Mouse (Mus musculus): ENCODE measurements around the gene Ccdc142. TPM values are rescaled to one million over a fixed set of nuclear protein-coding genes. Genes with fewer than 3 reads are reported as not detected.

The Ccdc142 gene
- total RNA-seq (2023) = 10 to 100 TPM; 19.5 to 25.7 TPM

DNA sequence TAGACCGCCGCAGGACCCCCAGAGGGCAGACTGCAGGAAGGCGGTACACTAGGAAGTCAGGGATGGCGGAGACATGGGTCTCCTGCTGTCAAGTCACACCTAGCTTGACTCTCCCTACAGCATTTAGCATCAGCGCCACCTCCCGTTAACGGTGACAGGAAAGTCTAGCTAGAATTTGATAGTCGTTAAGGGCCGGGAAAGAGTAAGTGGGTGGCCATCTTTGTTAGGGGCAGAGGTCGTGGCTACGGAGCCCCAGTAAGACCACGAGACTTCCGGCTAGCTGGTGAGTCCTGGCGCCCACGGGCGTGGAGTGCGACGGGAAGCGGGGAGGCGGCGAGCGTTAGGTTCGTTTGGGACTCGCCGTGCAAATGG is at the start of gene Ccdc142, which contains the start of gene Gm42688:
Gene Ccdc142 (plus strand): TSS at position 286 of the 372 bp plus-strand sequence.
Gene Gm42688 (plus strand): TSS at position 302 of the 372 bp plus-strand sequence.

DNA sequence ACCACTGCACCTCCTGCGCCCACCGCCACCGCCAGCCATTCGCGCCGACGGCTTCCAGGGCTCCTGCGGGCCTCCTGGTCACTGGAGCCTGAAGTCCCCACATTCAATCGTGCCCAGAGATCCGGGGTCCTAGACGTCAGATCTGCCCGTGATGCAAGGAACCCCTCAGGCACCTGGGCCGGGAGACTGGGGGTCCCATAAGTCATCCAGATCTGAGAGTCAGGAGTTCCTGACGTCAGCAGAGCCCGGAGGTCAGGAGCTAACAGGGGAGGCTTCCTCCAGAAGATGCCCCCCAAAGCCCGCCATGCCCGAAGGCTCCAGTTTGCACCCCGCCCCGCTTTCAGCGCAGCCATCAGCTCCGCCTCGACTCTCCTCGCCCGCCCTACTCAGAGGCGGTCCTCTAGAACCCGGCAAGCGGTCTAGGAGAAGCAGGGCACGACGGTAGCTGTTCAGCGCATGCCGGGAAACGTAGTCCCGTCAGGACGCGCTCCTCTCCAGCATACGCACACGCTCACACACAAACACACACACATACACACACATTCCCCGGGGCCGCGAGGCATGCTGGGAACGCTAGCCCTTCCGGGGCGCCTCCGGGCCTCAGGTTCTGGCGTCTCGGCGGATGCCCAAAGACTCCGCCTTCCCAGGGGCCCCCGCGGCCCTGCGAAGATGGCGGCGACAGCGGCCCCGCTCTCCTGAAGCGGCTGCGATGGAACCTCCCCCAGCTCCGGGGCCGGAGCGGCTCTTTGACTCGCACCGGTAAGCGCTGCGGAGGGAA is 47.1 kb upstream of the Ccdc142 start, which contains the start of gene Aup1:
Gene Aup1 (plus strand): TSS at position 448 of the 778 bp plus-strand sequence.

DNA sequence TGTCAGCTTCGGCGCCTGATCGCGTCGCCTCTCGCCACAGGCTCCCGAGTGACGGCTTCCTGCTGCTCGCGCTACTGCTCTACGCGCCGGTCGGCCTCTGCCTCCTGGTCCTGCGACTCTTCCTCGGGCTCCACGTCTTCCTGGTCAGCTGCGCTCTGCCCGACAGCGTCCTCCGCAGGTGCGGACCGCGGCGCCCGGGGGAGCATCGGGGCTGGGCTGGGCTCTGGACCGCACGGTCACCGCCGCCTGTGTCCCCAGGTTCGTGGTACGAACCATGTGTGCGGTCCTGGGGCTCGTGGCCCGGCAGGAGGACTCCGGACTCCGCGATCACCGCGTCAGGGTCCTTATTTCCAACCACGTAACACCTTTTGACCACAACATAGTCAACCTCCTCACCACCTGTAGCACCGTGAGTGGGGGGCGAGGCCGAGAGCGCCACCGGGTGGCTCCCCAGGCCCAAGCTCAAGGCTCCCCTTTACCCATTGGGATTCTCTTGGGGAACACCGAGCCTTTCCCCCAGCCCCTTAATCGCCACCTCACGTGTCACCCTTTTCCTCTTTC is 46.5 kb upstream of the Ccdc142 start, which contains the start of gene Htra2:
Gene Htra2 (minus strand): TSS at position 403 of the 561 bp plus-strand sequence.

GRCm38 (mm10) chr6:83057790-83058189 is 43.6 kb upstream of the Ccdc142 start, which contains the start of gene Dqx1:
TSS of gene Dqx1 (plus strand) at chr6:83057844.

DNA sequence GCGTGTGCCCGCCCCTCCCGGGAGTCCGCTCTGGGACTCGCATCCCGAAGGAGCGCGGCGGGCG is 31.3 kb upstream of the Ccdc142 start, which contains the start of gene Tlx2:
Gene Tlx2 (minus strand): TSS at position 47 of the 64 bp plus-strand sequence.

DNA sequence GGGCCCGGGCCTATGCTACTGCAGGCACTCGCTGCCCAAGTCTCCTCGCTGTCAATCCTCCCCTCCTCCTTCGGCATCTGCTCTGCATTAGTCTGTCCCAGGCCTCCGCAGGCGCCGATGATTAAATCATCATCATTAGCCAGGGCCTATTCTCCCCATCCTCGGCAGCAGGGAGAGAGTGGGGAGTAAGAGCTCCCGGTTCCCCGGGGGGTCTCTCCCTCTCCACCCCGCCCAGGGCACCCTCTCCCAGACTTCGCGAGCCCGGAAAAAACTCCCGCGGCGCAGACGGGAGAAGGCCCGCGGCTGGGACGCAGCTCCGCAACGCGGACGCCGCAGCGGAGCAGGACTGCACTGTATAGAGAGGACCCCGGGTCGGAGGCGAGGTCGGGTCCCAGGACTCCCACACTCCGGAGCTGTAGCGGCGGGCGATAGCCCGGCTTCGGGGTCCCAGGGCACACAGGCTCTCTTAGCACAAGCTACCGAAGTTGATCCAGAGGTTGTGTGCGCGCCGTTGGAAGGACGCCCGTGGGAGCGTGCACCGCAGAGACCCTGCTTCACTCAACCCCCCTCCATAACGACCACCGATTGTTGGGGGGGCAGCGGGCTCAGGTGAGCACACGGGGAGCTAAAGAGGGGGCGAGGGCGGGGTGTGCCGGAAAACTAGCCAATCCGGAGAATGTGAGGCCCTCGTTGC is 23.6 kb upstream of the Ccdc142 start, which contains the start of gene Pcgf1:
Gene Pcgf1 (plus strand): TSS at position 240 of the 694 bp plus-strand sequence.

DNA sequence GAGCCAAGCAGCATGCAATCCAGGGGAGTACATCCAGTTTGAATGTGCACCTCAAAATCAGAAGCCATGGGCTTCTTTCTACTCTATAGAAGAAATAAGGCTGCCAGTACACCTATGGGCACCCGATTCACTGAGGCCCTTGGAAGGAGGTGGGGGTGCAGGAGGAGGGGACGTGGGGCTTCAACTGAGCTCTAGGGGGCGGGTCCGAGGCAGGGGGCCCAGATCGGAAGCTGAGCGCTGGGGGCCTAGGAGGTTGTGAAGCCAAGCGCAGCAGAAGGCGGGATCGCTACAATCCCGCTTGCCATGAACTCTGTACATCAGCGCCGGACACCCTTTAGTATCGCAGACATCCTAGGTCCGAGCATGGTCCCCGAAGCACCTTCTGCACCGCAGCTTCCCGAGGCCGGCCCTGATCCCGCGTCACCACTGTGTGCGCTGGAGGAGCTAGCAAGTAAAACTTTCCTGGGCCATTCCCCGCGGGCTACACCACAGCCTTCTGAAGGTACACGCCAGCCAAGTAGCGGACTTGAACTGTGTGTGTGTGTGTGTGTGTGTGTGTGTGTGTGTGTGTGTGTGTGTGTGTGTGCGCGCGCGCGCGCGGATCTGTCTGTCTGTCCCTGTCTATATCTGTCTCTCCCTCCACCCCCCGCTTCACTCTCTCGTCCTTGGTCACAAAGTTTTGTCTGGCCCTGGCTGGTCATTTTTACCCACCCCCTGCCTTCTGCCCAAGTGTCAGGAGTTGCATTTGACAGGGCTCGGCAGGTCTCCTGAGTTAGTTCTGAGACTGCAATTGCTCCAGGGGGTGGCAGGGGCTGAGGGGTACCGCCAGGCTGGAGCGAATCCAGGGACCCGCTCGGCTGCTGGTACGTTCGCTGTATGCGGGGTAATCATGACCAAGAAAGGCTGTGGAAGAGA is 15.0 kb upstream of the Ccdc142 start, which contains the start of gene Lbx2:
Gene Lbx2 (plus strand): TSS at position 247 of the 915 bp plus-strand sequence.

GRCm38 (mm10) chr6:83108762-83109668 is 7.6 kb downstream of the Ccdc142 start, which contains the start of gene Mrpl53:
TSS of gene Mrpl53 (plus strand) at chr6:83109040.

GRCm38 (mm10) chr6:83115011-83115671 is 13.7 kb downstream of the Ccdc142 start, which contains the start of gene Mogs:
TSS of gene Mogs (plus strand) at chr6:83115496.

GRCm38 (mm10) chr6:83120930-83121862 is 19.8 kb downstream of the Ccdc142 start, which contains the start of gene Wbp1:
TSS of gene Wbp1 (minus strand) at chr6:83121559.

DNA sequence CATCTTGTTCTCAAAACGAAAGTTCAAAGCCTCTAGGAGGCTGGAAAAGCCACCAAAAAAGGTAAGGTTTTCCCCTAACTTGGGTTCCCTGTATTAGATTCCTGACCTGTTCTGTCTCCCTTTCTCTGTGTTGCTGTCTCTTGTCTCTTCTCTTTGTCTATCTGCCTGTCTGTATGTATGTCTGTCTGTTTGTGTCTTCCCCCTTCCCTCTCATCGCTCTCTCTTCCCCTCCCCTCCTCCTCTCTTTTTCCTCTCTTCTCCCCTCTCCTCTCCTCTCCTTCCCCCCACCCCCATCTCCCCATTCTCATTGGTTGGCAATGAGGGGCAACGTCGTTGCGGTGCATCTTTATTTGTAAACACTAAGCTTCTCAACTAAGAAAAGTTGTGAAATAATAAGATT is 23.9 kb downstream of the Ccdc142 start, which contains the start of gene Ino80b:
Gene Ino80b (minus strand): TSS at position 101 of the 400 bp plus-strand sequence.

DNA sequence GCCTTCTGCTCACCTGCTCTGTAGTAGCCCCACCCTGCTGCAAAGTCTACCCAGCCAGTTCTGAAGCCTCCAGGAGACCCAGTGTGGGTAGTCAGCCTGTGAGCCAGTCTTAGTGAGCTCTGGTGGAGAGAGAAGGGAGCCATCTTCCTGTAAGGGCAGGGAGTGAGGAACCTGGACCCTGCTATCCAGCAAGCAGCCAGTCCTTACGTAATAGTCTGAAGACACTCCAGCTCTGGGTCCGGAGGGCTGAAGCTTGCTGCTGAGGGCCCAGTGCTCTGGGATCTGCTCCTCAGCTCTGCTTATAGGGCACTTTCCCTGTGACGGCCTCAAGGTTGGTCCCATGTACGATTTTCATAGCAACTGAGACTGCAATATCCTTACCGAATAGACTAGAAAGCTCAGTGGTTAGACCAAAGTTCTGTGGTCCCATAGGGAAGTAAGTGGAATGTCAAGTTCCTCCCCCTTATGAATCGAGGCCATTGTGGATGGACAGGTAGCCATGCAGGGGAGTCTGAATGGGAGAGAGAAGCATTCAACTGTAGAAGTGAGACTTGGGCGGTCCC is 33.6 kb downstream of the Ccdc142 start, which contains the start of gene Rtkn:
Gene Rtkn (plus strand): TSS at position 513 of the 563 bp plus-strand sequence.

DNA sequence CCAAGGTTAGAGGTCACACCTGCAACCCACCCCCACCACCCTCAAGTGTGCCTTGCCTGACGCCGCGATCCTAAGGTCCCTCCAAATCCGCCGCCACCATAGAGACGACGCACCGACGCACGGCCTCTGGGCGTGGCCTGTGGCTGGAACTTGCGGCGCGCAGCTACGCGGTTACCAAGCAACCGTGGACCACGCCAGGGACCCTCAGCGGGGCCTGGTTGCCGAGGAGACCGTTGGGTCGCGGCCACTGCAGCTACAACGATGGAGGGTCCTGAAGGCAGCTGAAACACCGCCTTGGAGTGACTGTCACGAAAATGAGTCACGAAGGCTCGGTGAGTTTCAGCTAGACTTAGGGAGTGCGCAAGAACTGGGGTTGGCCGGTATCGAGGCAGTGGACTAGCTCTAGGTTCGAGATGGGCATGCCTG is 54.9 kb downstream of the Ccdc142 start, which contains the start of the genes Wdr54 and 1700003E16Rik:
Gene Wdr54 (minus strand): TSS at position 139 of the 426 bp plus-strand sequence.
Gene 1700003E16Rik (plus strand): TSS at position 146 of the 426 bp plus-strand sequence.

Other genes starting within 250 kb of the Ccdc142 start
- 1 to 10 TPM; 1.3 to 1.8 TPM for gene Sema4f, start 161.8 kb upstream of the Ccdc142 start, total RNA-seq (2023)
- gene M1ap, start 154.7 kb upstream of the Ccdc142 start, total RNA-seq (2023) = 1 to 10 TPM; 2.0 to 5.9 TPM
- gene Dok1, start 68.1 kb upstream of the Ccdc142 start, total RNA-seq (2023) = 10 to 100 TPM; 36.2 to 38.6 TPM
- 1 to 10 TPM in 1 of 2 experiments, under 1 TPM in 1; 0.55 to 1.2 TPM for gene Loxl3, start 67.4 kb upstream of the Ccdc142 start, total RNA-seq (2023)
- gene Aup1, start 47.1 kb upstream of the Ccdc142 start, total RNA-seq (2023) = 100 to 1,000 TPM; 363 to 400 TPM
- gene Htra2, start 46.3 kb upstream of the Ccdc142 start, total RNA-seq (2023) = 10 to 100 TPM; 51.1 to 60.0 TPM
- 1 to 10 TPM; 8.8 to 9.3 TPM for gene Dqx1, start 43.8 kb upstream of the Ccdc142 start, total RNA-seq (2023)
- gene Tlx2, start 31.3 kb upstream of the Ccdc142 start, total RNA-seq (2023) = not detected
- gene Pcgf1, start 23.7 kb upstream of the Ccdc142 start, total RNA-seq (2023) = 10 to 100 TPM; 20.2 to 26.1 TPM
- under 1 TPM in 1 of 2 experiments, not detected in 1; 0.70 TPM for gene Lbx2, start 15.2 kb upstream of the Ccdc142 start, total RNA-seq (2023)
- gene Gm42688, start within 50 bp of the Ccdc142 start, total RNA-seq (2023) = 10 to 100 TPM; 13.5 to 17.0 TPM
- 10 to 100 TPM; 29.8 to 35.3 TPM for gene Mrpl53, start 7.4 kb downstream of the Ccdc142 start, total RNA-seq (2023)
- 10 to 100 TPM; 37.3 to 49.6 TPM for gene Mogs, start 13.9 kb downstream of the Ccdc142 start, total RNA-seq (2023)
- gene Wbp1, start 20.0 kb downstream of the Ccdc142 start, total RNA-seq (2023) = 10 to 100 TPM; 46.4 to 46.7 TPM
- 10 to 100 TPM; 35.6 to 40.9 TPM for gene Ino80b, start 23.8 kb downstream of the Ccdc142 start, total RNA-seq (2023)
- gene Rtkn, start 33.9 kb downstream of the Ccdc142 start, total RNA-seq (2023) = not detected
- 1 to 10 TPM; 1.1 to 1.8 TPM for gene Wdr54, start 54.8 kb downstream of the Ccdc142 start, total RNA-seq (2023)
- not detected for gene 1700003E16Rik, start 54.8 kb downstream of the Ccdc142 start, total RNA-seq (2023)
- 100 to 1,000 TPM; 113 to 115 TPM for gene Dctn1, start 64.3 kb downstream of the Ccdc142 start, total RNA-seq (2023)
- not detected for gene Slc4a5, start 118.2 kb downstream of the Ccdc142 start, total RNA-seq (2023)
- 10 to 100 TPM; 12.7 to 14.5 TPM for gene Mthfd2, start 224.3 kb downstream of the Ccdc142 start, total RNA-seq (2023)
- 100 to 1,000 TPM; 153 to 161 TPM for gene Mob1a, start 224.4 kb downstream of the Ccdc142 start, total RNA-seq (2023)
- 10 to 100 TPM; 26.0 to 34.8 TPM for gene Bola3, start 247.5 kb downstream of the Ccdc142 start, total RNA-seq (2023)